Mouse (Mus musculus) cerebellum, postnatal 4 days (tissue): ENCODE results near the gene Anks1.
A peak's percentile ranks its signal among the peaks of the same experiment; 100 is the strongest.
"Not testable (repeated sequence)": the region's sequence is repeated elsewhere in the genome, so short reads cannot be mapped to it uniquely, and the experiment has no call there.

Source experiments
- DNase-seq, 2 experiments: peaks; one replicate each; pipeline ENCODE4 v3.0.0; 2022; ENCODE audit warnings: low spot score in 2 of 2, mixed read lengths in 1 of 2

Gene Anks1

DNA sequence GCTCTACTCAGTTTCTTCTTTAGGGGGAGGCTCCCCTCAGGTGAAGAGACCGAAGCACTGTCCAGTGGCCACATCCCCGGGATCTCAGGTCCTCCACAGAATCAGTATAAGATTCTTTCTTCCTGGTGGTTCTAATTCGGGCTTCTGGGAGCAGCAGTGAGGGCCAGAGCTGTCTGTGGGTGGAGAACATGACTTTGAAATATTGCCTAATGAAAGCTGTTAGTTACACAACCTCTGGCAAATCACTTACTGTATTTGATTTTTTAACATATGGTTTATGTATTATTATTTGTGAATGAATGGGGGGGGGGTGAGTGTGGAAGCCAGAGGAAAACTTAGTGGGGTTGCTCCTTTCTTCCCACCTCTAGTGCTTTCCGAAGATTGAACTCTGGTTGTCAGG, 22.7 kb downstream of the Anks1 start:
- no peak for DNase-seq

DNA sequence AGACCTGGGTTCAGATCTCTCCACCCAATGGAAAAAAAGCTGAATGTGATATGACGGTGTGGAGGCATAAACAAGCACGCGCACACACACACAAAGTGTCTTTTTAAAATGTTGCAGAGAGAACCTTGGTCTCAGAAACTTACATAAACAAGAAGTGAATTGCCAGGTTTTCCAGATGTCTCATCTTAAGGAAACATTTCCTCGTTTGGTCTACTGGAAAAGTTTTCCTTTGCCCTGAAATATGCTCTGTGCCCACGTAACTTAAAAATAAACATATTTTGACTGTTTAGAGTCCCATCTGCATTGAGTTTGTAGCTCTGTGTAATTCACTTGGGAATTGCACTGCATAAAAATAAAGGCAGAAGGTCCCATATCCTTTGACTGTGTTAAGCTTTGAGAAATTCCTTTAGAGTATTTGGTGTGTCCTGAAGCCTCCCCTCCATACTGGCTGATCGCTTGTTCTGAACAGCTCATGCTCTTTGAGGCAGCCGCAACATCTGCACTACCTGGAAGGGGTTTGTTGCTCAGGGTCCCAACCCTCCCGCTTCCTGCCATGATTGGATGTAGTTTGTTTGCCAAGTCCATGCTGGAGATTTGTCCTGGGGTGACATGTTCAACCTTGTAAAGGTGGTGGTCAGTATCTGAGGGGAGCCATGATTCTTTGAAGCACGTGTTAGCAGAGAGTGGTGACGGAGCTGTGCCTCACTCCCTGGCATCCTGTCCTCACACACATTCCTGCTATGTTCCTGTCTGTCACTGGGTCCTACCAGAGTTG, 25.2 kb downstream of the Anks1 start:
- no peak for DNase-seq

DNA sequence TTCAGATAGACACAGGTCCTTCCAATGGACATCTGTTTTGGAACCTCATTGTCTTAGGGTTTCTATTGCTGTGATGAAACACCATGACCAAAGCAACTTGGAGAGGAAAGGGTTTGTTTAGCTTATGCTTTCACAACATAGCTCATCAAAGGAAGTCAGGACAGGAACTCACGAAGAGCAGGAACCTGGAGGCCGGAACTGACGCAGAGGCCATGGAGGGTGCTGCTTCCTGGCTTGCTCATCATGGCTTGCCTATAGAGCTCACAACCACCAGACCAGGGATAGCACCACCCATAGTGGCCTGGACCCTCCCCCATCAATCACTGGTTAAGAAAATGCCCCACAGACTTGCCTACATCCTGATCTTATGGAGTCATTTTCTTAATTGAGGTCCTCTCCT, 26.0 kb downstream of the Anks1 start:
- no peak for DNase-seq

DNA sequence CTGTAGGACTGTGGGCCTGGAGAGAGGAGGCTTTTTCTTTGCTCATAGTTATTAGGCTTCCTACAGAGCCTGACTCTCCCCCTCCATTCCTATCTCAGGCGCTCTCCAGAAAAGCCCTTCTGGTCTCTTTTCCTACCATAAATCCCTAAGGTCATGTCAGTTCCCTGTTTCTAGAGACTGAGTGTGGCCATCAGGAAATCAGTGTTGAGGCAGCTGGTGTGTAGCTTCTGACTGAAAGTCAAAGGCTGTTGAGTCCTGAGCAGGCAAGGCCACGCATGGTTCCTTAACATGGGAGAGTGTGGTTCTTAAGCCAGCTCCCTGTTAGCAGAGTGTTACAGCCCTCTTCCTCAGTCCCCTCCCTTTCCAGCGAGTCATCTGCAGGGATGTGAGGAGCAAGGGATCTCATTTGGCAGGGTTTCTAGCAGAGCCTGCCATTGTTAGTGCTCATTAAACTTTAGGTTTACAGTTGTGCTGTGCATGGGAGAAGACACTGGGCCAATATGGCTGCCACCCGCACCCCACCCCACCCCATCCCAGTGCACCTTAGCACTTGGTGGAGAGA, 28.0 kb downstream of the Anks1 start:
- no peak for DNase-seq

DNA sequence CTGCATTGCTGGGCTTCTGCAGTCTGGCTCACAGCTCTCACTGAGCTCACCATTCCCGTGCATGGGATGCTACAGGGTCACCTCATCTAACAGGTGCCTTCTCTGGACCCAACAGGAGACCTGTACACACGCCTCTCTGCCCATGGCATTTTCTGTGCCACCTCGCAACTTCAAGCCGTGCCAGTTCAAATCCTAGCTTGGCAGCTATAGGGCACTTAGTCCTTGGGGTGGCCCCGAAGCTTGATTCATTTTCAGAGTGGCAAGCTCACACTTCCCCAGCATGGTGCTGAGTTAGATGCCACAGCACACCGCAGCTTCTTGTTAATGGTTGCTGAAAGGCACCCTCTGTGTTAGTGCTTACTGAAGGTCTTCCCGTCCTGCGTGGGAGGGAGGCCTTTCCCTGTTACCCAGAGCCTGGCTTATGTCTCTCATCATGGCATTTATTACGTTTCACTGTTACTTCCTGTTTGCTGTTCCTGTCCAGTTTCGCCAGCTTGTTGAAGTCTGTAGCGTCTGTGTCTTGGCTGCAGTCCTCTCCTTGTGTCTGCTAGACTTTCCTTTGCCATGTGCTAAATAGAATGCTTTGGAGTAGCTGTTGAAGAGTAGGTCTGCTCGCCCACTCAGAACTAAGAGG, 29.1 kb downstream of the Anks1 start:
- no peak for DNase-seq

DNA sequence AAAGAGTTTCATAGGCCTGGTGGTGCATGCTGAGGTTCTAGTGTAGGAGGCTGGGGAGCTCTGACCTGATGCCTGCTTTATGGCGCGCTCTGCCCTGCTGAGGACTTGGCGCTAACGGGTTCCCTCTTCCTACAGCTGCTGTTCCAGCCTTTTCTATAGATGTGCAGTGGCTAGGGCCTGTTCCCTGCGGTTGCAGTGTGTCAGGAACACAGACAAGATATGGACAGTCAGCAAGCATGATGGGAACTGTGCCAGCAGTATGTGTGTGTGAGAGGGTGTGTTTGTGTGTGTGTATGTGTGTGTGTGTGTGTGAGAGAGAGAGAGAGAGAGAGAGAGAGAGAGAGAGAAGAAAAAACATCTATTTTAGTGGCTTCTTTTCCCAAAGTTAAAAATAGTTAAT, 29.9 kb downstream of the Anks1 start:
- DNase-seq, result no peak

DNA sequence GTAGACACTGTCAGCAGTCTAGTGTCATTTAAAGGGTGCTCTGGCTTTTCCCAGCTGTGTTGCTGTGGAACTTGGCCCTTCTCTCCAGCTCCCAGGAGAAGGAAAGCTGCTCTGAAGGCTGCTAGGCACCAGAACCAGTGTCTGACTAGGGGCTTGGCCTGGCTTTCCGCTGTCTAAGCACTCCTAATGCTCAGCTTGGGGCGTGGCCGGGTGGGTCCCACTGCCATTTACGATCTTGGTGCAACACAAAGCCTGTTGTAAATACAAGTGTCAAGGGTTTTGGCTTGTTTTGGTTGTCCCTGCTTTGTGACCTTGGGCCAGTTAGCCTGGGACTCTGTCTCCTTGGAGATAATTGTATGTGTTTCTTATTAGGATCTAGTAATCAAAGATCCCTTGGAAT, 31.2 kb downstream of the Anks1 start:
- DNase-seq, result no peak

DNA sequence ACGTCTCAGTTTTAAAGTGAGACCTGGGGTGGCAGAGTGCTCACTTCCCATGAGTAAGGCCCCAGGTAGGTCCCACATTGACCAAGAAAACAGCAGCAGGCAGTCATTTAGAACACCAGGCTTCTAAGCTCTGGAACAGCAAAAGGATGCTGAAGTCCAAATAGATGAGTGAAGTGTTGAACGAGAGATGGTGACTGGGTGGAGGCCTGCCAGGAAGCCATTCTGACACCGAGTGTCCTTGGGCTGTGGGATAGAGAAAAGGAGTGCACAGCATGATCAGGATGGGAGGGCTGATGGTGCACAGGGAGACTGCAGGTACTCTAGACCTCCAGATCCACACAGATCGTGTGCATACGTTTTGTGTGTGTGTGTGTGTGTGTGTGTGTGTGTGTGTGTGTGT, 32.1 kb downstream of the Anks1 start:
- no peak for DNase-seq

DNA sequence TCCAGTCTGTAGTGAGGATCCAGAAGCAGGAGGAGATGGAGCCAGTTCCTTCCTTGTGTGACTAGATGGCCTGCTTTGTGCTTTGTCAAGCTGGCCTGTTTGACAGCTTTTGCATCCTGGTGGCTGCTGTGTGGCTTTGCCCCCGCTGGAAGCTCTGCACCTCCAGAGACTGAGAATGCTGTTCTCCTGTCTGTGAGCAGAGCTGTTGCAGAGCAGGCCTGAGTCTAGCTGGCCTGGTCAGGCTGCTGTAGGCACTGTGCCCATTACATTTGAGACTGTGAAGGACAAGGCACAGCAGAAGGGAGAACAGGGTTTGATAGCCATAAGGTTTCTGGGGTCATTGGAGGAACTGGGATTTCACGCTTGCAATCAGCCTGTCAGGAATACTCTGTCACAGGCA, 32.6 kb downstream of the Anks1 start:
- DNase-seq, result no peak

DNA sequence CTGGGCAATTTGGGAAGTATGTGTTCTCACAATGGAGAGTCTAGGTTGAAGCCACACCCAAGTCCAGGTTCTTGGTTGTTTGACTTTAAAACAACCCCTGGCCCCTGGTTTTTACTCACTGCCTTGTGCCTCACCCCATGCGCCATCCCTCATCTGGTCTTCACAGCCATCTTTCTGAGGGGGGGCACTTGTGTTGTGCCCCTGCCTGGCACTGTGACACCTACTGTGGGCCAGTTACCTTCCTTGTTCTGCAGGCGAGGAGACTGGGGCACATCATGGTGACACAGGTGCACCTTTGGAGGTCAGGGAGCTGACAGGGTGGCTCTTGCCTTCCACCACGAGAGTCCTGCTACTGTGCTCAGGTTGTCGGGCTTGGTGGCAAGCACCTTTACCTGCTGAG, 33.0 kb downstream of the Anks1 start:
- no peak for DNase-seq

DNA sequence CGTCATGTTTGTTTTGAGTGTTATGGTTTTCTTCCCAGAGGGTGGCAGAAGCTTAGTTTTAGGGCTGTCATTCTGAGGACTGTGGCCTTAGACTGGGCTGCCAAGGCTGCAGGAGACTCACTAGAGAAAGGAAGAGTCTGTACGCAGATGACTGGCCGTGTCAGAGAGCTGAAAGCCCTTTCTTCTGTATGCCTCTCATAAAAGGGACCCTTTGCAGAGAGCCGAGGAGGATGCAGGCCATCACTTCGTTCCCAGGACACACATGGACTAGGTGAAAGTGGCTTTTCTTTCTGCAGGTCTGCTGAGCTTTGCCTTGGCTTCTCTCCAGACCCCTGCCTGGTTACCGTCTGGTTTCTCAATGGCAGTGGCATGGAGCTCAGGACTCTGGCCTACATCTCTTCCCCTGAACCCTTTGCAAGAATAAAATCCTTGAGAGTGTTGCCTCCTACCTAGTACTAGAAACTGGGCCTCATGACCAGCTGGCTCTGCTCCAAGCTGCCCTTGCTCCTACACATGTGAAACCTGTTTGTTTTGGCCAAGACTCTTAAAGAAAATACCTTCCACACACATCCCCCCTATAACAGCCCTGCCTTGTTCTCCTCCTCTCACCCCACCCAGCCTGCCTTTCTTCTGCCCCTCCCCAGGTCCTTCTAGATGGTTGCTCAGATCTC, 36.6 kb downstream of the Anks1 start:
- DNase-seq, result peak in 1 of 2 experiments; percentile 66

DNA sequence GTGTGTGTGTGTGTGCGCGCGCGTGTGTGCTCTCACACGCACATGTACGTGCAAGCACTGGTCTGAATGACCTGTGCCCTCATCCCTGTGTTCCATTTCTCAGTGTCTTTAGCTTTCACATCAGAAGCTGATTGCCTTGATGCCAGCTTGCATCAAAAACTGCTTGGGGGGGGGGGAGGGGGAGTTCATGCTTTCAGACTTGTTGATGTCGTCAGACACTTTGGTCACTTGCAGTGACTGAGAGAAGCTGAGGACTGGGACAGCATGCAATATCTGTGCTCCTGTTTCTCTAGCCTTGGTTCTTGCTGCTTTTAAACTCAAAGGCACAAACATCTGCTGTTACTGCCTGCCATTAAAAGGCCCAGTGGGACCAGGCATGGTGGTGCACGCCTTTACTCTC, 37.3 kb downstream of the Anks1 start:
- no peak for DNase-seq

DNA sequence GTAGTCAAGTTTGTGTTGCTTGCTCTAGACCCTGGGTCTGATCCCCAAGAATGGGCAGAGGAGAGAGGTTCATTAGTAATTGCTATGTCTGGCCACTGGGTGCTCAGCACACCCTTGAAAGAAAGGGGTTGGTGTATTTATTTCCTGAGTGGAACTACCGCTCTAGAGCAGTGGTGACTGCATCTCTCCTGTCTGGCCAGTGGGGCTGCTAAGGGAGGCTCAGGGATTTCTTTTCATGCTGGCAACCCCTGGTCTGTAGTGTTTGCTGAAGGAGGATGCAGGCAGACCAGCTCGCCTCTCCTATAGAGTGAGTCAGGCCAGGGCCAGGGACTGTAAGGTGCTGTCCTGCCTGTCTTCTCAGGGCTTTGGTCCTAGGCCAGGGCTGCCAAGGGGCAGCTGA, 38.0 kb downstream of the Anks1 start:
- DNase-seq, result no peak

DNA sequence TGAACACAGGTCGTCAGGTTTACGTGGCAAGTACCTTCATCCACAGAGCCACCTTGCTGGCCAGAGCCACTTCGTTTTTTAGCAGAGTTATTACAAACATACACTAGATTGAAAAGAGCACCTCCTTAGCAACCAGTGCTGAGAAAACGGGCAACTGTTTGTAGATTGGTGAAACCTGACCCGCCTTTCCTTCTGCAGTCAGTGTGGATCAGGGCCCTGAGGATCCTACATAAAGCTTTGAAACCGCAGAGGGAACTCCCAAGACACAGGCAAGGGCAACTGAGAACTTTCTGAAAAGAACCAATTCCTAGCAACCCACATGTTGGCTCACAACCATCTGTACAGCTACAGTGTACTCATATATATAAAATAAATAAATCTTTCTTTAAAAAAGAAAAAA, 44.0 kb downstream of the Anks1 start:
- no peak for DNase-seq

DNA sequence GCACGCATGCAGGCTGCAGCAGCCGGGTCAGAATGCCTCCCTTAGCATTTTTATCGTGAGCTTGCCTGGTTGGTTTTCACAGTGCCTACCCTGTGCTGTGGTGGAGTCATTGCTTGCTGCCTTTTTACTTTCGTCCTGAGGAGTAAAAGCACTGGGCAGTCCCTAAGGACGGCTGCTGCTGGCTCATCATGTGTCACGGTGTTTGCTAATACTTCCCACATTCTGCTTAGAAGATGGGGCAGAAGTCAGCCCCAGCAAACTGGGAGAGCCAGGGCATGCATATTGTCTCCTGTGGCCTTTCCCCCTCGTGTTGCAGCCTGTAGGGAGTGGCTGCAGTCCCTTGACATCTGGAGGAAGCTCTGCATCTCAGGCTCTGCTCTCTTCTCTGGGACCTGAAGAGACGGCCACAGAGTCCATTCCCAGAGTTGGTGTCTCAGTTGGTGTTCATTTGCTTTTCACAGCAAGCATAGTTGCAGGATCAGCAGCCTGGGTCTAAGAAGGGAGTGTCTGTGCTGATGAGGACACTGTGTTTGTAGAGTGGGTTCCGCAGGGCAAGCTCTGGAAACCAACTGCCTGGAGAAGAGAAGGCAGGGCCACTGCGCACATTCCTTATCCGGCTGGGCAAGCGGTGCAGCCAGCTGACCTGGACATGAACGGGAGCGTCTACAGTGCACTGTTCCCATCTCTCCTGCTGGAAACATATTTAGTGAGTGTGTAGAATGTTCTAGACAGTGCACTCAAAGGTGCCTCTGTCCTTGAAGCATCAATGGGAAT, 45.7 kb downstream of the Anks1 start:
- DNase-seq, result no peak

DNA sequence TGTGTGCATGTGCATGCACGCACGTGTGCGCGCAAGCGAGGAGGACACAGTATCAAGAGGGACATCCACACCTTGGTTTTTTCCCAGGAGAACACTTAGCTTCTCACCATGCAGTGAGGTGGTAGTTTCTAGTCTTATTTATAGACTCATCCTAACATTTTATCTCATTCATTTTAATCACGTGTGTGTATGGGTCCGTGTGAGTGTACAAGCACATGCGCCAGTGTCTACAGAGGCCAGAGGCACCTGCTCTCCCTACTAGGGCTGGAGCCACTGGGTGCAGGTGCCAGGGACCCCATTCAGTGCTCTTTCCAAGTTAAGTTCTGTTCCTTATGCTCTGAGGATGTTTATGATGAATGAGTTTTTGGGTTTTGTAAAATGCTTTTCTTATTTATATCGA, 48.5 kb downstream of the Anks1 start:
- no peak for DNase-seq

DNA sequence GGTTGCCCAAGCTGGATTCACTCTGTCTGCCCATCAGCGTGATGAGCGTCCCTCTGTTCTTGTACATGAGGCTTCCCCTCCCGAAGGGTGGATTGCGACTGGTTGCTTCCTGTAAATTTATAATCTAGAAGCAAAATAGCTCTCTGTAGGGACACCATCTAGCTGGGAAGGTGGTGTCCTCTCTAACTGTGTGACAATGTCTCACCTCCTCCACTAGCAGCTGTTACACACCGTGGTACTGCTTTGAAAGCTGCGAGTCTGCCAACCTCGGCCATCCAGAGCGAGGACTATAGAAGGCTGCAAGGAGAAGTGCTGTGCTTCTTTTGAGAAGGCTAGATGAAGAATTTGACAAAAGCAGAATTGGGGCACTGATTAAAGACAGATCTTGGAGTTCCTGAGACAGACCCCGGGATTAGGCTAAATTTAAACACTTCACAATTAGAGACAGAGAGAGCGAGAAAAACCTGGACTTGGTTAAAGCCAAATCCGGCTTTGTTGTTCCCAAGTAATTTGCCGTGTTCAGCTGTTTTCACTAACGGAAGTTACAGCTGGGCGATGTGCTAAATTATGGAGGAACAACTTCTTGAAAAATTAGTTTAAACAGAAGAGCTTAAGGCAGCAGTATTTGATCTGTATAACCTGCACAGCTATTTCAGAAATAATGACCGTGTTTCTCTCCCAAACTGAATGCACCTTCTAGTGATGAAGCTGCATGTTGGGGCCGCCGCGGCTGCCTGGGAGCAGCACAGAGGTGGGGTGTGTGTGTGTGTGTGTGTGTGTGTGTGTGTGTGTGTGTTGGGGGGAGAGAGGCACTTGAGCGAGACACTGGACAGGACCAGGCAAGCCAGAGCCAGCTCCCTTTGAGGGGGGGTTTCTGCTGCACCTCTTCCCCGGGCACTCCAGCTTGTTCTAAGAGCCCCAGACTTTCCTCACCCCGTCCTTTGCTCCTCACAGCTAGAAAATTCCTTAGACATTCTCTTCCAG, 51.3 kb downstream of the Anks1 start:
- no peak for DNase-seq

DNA sequence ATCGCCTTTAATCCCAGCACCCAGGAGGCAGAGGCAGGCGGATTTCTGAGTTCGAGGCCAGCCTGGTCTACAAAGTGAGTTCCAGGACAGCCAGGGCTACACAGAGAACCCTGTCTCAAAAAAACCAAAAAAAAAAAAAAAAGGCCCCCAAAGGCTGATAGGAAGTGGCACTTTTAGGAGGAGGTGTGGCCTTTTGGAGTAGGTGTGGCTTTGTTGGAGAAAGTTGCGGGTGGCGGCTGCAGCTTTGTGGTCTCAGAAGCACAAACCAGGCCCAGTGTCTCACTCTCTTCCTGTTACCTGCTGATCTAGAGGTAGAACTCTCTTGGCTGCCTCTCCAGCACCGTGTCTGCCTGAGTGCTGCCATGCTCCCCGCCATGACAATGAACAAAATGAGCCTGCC, 54.0 kb downstream of the Anks1 start:
- DNase-seq, result not testable (repeated sequence)

DNA sequence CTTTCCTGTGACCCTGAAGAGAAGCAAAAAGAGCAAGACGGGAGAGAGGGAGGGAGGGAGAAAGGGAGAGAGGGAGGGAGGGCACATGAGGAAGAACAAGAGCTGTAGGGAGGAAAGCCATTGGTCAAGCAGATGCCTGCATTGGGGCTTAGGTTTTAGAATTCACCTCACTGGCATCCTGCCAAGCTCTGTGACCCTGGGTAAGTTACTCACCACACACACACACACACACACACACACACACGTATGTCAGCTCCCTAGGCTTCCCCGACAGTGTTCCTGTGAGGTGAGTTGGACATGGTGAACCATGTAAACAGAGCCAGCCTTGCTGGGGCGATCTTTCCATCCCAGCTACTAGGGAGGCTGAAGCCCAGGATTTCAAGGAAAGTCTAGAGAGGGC, 55.5 kb downstream of the Anks1 start:
- DNase-seq, result no peak

DNA sequence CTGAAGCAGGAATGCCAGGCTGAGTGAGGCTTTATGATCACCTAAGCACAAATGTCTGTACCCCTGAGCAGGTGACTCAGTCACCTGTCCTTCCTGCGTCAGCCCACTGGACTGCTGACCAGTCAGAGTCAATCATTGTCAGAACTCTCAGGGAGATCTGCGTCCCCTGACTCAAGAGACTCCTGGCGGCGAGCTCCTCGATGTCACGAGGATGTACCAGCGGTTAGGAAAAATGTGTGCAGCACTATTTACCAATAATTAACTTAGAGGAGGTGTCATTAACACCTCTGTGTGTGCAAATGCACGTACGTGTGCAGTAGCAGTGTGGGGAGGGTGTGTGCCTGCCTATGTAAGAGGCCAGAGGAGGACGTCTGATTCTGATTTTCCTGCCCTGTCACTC, 56.2 kb downstream of the Anks1 start:
- DNase-seq, result no peak

DNA sequence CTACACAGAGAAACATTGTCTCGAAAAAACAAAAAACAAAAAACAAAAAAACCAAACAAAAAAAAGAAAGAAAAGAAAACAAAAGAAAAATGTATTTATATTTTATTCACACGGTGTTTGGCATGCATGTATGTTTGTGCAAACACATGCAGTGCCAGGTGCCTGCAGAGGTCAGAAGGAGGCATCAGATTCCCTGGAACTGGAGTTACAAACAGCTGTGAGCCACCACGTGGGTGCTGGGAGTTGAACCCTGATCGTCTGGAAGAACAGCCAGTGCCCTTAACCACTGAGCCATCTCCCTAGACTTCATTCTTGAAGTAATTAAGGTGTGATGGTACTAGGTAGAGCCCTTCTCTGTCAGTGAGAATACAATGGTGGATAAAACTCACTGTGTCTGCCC, 57.0 kb downstream of the Anks1 start:
- DNase-seq, result no peak
